Mouse (Mus musculus) bone marrow macrophage, adult 2 months (primary cell): ENCODE data around the gene Gm49425.

Experiments used
- CTCF ChIP-seq: IDR thresholded peaks from 2 replicates; pipeline ENCODE4 v1.5.1; 2012; ENCODE audit warnings: low read depth, mild to moderate bottlenecking, low read length, moderate library complexity
- POLR2A ChIP-seq: IDR thresholded peaks from 2 replicates; pipeline ENCODE4 v1.6.1; 2012; ENCODE audit warnings: mild to moderate bottlenecking, low read depth, low read length, borderline replicate concordance

GRCm38 (mm10) chr15:101497181-101497580 lies 19.9 kb downstream of the Gm49425 start:
- TF ChIP-seq CTCF, result peak; percentile 60; the same call in 1 of the 2 replicates
- no peak for TF ChIP-seq POLR2A
